Mouse (Mus musculus): ENCODE results near the gene Neurl3.
A peak's percentile ranks its signal among the peaks of the same experiment; 100 is the strongest.

Gene Neurl3

DNA sequence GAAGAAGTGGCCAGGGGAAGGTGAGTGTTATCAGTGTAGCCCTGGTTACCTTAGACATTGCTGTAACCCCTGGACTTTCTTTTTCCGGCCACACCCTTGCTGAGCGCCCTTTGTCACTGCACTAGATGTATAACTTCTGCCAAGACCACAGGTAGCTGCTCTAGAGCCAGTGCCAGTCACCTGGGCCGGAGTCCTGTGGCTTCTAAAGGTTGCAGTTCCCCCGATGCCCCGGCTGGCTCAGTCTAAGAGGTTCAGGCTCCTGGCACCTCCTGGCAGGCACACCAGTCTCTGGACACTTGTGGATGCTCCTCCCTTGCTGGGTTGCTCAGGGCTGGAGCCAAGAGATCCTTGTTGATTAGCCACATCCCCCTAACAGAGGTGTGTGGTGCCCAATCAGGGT is at the start of gene Neurl3:
Neurl3 (minus strand) TSS at position 225 of the 400 bp plus-strand sequence.
- no peak for DNase-seq

DNA sequence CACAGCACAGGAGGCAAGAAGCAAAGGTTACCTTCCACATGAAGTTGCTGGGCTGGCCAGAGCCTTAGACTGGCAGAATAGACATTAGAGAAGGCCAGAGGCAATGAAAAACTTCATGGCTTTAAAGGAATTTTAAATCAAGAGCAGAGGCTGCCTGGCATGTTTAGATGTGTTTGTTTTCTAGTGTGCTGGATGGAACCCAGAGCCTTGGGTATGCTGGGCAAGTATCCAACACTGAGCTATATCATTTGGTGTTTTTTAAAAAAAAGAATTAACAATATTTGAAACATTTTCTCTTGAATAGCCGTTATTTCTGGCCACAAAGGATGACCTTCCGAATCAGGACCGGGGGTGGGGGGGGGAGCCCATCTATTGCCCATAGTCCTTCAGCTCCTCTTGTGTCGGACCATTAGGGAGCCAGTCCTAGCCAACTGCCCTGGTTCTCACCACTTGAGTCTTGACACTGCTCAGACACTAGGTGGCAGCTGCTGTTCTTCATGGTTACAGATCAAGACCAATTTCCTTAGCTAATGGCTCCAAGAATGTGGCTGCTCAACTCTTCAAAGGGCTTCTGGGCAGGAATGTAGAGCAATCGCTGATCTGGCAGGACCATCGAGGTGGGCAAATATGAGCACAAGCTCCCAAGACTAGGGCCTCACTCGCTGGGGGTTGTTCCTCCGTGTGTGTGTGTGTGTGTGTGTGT is 49.4 kb upstream of the Neurl3 start:
- peak; percentile 69 for DNase-seq

DNA sequence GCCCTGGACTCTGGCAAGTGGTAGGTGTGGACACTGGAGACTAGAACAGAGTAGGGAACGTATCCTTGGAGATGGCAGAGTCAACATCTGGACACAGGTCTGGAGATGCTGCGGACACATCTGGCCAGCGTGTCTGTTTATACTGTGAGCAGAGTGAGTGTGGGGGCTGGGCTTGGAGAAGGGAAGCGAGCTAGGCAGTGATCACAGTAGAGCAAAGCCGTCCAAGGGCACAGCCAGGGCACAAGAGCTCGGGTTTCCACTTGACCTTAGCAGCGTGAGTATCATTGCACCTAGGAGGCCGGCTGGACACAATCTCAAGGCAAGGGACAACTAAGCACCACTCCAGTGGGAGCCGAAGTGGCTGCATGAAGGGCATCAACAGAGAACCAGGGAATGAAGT is 48.6 kb upstream of the Neurl3 start:
- DNase-seq = peak; percentile 21

DNA sequence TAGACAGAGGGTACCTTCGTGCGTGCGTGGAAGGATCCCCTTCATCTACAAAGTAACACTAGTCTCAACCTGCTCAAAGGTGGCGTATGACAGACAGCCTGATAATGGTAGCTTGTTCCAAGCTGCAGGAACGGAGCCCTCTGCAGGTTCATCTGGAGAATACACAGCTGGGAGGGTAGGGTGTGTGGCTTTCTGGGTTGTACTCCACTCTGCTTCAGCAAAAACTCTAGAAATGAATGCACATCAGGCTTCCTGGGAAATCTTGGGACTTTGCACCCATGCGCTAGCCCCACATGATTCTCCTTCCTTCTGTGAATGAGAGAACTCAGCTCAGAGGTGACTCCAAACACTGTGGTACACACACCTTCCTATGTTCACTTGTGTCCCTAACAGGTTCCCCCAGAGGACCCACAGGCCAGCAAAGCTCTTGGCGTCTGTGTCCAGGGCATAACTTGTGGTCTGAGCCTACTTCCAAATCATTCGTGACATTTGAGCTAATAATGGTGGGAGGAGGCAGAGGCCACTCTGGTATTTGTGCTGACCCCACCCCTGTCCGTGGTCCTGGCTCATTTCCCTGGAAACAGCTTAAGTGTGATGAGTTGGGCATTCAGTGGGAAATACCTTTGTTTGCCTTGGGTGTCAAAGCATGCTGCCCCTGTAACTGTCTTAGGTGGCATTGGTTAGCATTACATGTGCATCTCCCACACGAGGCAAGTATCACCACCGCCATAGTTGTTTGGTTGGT is 47.5 kb upstream of the Neurl3 start:
- no peak for DNase-seq

DNA sequence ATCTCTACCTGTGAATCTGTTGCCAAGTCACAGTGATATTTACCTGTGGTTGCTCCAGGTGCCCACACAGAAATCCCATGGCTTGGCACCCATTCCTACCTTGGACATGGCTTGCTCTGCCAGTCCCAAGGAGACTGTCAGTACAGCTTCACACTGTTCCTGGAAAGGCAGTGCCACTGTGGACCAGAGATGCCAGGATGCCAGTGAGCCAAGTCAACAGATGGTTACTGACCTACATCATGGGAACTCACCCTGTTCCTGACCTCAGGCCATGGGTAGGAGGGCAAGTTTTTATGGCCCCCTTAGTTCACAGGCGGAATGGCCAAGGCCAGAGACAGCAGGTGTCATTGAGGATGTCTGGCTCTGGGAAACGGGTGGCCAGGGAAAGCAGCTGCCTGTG is 46.7 kb upstream of the Neurl3 start:
- no peak for DNase-seq

DNA sequence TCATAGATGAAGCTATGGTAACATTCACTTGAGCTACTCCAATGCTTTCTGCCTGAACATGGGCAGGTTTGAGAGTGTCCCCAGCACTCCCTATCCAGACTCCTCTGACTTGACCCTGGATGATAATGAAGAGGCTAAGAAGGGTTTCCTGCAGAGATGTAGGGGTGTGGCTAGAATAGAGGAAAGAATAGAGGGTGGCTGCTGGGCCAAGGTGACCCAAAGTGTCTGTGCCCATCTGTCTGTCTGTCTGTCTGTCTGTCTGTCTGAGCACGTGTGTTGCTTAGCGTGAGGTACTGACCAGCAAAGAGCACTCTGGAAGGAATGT is 41.3 kb upstream of the Neurl3 start:
- no peak for DNase-seq

DNA sequence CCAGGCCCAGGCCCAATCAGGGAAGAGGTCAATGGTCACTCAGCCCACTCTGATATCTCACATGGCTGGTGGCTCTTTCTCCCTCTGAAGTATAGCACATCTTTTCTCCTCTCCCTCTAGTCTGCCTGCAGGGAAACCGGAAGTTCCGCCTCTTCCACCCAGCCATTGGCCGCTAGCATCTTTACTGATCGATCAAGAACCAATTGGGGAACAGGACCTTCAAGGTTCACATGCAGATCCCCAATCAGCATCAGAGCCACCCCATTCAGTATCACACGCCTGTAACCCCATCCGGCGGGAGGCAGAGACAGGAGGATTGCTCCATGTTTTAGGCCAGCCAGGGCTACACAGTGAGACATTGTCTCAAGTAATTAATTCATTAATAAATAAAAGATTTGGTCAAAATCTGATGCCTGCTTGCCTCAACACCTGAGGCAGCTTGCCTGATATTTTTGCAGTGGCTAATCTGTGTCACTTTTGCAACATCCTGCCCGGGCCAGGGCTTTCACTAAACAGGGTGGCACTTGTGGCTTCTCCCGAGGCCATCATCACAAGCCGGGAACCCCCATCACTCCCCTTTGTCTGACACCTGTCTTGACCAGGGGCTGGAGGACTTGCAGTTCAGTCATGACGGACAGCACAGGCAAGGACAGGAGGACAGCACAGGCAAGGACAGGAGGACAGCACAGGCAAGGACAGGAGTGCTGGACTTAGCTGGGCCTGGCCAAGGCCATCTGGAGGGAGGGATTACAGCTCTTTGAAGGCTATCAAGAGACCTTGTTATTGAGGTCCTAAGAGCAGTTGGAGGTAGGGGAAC is 40.7 kb upstream of the Neurl3 start:
- DNase-seq = peak; percentile 16

DNA sequence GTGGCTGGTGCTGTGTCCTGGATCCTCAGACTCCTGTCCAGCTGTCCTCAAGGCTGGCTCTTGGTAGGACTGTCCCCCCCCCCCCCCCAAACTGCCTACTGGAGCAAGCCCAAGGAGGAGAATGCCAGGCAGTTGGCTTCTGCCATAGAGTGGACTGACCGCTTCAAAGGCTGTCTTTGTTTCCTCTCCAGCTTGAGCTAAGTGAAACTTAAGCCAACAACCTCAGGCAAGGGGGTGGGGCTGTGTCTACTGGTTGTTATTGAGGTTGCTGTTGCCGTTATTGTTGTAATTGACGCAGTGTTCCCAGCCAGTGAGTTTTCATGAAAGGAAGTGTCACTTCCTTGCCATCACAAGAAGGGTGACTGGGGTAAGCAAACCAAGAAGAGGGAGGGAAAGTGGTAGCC is 35.0 kb upstream of the Neurl3 start:
- peak; percentile 57 for DNase-seq

DNA sequence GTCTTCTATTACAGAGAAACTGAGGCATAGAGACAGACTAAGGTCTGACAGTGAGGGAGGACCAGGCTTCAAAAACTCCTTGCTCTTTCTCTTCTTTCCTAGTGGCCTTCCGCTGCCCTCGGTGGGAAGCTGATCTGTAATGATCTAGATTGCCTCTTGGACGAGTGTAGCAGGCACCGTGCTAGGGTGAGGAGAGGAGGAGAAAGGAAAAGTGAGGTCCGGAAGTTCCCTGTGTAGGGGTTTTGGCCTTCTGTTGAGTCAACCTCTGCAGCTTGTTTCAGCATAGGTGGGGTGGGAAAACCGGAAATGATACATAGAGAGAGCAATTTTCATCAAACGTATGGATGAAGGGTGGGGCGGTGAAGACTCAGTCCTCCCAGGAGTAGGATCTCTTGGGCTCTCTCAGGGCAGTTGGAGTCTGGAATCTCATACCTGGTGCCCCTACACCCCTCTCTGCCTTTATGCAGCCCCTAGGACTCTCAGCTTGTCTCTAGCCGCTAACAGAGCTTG is 34.5 kb upstream of the Neurl3 start:
- no peak for DNase-seq

DNA sequence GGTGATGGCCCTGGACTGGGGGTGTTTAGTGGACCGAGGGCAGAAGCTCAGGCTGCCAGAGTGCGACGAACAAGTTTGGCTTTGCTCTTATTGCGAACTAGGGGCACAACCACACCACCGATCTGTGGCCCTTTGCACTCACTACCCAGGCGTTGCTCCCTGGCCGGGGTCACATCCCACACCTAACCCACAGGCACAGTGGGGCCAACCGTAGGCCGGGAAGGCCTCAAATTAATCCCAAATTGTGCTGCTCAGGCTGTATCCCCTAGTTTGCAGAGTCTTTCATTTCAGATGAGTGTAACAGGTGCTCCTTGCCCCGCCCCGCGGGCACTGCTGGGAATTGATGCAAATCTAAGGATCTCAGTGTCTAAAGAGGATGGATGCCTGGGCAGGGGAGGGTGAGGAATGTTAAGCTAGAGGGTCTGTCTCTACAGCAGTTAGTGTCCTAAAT is 34.0 kb upstream of the Neurl3 start:
- DNase-seq = peak; percentile 29

DNA sequence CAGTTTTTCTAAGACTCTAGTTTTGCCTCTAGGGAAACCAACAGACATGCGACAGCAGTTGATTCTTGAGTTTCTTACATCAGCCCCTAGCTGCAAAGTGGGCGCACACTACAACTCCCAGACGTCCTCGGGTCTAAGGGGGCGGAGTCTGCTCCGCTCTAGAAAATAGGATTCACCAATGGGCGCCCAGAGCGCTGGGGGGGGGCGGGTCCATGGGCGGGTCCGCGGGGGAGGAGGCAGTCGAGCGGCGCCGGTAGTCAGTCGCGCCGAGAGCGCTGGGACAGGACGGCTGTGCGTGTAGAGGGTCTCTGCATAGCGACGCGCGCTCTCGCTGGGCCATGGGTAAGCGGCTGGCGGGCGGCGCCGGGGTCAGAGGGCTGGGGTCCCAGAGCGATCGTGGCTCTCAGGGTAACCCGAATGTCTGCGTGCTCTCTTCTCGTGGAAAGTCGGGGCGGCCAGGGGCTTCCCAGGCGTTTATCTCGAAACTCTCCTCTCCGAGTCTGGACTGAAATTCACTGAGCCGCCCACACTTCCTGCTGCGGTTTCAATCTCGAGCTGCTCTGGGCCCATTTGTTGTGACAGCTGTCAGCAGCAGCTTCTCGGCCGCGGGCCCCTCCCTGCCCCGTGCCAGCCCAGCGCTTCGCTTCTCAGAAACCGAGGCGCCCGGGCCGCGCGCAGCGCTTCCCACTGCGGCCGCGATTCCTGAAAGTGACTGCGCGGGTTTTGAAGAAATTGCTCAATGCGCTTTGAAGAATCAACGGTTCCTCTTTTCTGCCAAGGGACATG is 33.2 kb upstream of the Neurl3 start, which contains the start of gene Arid5a:
Arid5a (plus strand) TSS at position 239 of the 786 bp plus-strand sequence.
- peak; percentile 96 for DNase-seq

DNA sequence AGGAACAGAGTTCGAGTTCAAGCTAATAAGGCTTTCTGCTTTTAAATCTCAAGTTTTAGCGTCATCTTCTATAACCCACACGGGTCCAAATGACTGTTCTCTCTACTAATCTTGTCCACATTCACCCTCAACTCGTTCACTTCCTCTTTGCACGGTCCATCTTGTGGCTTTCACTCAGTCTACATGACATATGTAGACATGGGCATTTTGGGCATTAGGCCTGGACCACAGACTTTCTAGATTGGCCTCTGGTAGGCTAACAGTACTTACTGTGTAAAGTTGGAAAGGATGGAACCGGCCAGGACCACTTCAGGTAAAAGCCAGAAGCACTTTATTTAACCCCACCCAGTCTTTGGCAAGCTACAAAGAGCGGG is 32.6 kb upstream of the Neurl3 start:
- DNase-seq = no peak

DNA sequence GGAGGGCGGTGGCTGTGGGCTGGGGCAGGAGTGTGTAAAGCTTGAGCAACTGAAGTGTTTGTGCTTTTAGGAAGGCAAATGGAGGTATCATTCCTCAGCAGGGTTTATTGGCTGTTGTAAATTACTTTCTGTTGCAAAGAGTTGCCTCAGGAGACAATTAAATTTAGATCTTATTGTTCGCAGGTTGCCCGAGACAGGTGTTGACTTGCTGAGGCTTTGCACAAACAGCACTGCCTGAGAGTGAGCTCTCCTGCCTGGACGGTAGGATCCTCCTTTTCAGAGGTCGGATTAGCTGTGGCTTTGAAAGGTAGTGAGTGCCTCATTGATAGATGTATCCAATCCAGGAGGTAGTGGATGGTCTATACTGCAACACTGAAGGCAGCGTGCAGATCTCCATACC is 31.6 kb upstream of the Neurl3 start:
- no peak for DNase-seq

DNA sequence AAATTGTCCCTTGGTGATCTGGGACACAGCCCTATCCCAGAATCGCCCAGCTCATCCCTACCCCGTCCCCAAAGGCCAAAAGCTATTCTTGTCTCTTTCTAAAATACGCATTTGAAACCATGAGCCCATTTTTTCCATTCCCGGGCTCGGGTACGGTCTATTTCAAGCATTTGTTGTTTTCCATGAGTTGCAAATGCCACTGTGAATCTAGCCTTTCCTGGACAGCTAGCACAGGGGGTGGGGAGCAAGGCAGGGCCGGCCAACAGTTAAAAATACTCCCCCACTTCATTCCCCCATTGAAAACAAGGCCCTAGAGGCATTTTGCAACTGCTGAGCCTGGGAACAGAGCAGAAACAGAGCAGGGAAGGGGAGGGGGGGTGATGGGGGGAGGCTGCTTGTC is 30.3 kb upstream of the Neurl3 start:
- DNase-seq = no peak

DNA sequence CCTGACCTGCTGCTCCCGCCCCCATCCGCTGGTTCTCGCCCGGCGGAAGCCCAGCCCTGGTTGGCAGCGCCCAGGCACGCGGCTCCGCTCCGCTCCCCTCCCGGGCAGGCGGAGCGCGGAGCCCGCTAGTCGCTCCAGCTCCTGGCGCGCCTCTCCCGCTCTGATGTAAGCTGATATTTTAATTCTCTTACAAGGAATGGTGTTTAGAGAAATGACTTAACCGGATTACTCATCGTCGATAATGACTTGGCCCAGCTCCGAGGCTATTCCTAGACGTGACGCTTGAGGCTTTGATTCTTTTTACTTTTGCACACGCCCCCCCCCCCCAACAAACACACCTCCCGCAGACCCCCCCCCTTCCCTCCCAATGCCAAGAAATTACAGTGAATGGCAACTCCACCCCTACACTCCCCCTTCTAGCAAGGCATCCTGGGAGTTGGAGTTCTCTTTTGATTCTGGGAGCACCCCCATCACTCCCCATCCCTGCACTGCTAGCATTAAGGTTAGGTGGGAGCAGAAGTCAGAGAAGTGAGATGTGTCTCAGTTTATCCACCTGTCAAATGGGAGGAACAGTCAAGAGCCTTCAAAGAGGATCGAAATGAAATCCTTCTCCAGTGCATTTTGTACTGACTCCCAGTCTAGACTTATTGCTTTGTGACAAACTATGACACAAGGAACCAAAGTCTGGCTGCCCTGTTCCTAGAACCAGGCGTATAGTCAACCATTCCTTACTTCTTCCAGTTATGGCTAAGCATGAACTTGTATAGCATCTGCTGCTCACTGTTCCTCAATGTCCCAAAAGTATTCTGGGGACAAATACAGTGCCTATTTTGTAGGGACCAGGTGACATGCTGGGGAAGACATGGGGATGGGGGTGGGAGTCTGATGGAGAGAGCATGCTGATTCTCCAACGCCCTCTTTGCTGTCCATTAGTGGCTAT is 29.2 kb upstream of the Neurl3 start:
- peak; percentile 62 for DNase-seq

DNA sequence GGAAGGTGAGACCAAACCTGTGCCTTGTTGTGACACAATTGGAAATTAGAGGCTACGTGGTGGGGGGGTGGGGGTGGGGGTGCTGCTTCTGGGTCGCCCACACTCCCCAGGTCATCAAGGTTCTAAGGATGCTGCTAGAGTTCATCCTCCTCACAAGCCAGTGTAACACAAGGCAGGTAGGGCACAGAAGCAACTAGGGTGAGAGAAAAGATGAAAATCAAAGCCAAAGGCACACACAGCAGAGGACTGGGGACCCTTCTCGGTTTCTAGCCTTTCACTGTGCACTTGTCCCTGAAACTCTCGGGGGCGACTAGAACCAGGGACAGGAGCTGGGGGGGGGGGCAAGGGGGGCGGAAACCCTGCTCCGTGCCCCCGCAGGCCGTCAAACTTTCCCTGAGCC is 28.5 kb upstream of the Neurl3 start:
- DNase-seq = no peak

DNA sequence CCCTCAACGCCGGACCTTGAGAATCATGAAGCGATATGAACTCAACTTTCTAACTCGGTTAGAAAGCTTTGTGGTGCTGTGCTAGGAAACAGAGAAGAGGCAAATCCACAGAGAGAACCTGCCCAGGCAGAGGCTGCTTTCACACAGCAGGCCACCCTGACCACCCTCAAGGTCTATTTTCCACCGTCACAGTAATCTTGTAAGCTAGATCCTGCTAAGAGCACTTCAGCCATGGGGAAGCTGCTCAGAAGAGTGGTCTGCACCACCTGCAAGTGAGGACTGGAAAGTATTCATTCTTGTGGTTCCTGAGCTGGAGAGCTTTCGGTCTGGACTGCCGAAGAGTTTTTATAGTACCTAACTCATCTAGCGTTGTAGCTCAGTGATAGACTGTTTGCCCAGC is 27.8 kb upstream of the Neurl3 start:
- DNase-seq = no peak

DNA sequence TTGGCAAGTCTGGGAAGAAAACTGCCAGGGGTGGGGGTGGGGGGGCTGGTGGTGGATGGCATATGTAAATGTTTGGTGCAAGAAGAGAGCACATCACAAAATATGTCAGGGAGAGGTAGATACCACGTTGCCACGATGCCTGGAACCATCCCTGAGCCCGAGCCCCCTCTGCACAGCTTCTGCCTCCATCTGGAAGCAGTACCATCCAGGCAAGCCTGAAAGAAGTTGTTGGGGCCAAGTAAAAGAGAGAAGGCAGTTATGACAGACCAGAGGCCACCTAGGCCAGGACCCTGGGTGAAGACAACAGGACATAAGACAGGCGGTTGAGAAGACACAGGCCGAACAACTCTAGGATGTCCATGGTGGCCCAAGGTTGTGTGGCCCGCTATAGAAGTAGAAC is 26.0 kb upstream of the Neurl3 start:
- no peak for DNase-seq

DNA sequence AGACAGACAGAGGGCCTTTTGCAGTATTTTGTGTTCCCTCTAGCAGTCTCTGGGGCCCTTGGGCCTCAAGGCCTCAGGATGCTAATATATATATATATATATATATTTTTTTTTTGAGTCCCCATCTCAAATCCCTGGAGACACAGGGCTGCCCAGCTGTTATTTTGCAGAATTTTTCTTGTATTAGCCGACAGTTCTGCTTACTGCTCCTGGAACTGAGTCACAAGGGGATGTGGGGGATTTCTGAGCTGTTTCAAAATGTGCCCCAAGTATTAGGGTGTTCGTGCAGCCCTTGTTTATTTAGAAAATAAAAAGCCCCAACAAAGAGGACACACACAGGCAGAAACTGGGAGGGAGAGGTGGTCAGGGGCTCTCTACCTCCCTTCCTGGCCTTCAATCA is 25.2 kb upstream of the Neurl3 start:
- no peak for DNase-seq

DNA sequence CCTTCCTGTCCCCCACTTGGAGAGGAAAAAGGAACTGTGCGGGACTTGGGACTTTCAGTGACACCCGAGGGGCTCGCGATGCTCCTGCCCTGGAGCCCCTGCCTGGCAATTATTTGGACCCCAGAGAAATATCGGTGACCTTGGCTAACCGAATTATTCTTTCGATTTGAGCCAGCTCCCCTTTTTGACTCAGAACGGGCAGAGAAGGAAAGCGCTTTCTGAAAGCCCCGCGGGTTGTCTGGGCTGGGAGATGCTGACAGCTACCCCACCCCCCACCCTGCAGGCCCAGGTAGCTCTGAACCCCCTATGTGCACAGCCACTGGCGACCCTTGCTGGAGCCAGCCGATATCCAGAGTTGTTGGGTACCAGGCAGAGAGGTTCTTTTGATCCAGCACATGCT is 24.6 kb upstream of the Neurl3 start:
- DNase-seq = no peak

DNA sequence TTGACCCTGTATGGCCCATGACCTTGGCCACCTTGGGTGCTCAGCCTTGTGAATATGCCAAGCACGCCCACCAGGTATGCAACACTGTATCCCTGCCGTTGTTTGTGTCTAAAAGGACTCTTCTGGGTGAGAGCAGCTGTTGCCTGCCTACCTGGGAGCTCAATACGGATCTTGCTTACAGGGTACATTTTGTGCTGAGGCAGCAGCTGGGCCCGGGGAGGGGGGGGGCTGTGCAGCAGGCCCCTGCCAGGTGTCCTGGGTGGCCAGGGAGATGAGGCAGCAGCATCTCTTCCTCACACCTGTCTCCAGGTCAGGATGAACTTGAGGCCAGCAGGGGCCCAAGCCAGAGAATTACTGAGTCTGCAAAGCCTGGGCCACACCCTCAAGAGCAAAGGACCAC is 23.6 kb upstream of the Neurl3 start:
- DNase-seq = no peak
